Mouse (Mus musculus): ENCODE measurements around the gene Elfn2.

Elfn2 gene

DNA sequence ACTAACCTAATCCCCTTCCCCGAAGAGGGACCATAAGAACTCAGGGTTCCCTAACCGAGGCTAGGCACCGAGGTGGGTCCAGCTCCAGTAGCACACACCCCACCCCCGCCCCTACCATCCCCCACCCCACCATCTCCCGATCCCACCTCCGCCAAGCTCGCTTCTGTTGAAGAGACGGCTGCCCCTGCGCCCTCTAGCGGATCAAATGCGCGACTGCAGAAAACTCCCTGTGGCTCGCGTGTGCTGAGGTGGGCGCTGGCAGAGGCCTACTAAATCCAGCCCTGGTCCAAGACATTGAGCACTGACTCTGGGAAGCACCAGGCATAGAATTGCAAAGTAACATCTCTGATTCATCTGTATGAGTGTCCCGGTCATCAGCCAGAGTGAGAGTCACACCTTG is 1.5 kb upstream of the Elfn2 start:
- DNase-seq = peak; percentile 55

DNA sequence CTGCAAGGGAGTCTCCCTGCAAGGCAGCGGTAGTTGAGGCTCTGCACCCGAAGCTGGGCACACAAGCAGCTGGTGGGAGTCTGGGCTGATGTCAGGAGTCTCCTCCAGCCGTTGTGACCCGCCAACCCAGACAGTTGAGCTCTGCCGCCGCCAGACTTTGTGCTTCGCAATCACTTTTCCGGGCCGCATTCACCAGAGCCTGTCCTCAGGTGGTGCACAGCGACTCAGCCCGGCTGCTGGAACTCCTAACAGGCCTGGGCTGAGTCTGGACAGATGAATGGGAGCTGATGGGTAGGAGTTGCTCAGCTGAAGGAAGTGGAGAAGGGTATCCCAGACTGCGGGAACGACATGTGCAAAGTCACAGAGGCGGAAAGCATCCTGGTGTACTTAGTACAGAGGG is 845 bp upstream of the Elfn2 start:
- DNase-seq = no peak

DNA sequence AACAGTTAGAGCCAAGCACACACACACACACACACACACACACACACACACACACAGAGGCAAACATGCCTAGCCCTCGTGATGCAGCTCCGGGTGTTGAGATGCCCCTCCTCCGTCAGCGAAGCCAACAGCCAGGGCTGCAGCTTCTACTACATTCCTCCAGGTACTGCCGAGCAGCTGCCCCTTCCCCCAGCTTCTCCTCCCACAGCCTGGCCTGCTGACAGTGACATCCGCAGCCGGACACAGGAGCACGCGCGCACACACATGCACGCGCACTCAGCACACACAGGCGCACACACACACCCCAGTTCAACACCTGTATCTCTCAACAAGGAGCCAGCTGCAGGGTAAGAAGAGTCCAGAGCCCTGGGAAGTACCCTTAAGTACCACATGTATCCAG is 1.6 kb downstream of the Elfn2 start:
- DNase-seq = no peak

DNA sequence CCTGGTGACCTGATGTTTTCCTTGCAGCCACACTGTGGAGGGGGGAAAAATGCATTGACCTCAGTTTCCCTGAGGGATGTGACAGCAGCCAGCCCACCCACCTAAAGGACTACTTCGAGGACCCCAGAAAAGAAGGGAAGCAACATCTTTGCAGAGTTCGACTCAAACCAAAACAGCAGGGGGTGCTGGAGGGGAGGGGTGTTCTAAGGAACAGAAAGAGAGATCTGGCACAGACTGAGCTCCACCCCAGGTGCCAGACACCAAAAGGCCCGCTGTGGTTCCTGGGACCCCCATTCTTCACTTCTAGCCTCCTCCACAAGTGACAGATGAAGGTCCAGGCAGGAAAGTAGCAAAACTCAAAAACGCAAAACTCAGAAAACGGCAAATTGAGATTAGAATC is 2.7 kb downstream of the Elfn2 start:
- no peak for DNase-seq

DNA sequence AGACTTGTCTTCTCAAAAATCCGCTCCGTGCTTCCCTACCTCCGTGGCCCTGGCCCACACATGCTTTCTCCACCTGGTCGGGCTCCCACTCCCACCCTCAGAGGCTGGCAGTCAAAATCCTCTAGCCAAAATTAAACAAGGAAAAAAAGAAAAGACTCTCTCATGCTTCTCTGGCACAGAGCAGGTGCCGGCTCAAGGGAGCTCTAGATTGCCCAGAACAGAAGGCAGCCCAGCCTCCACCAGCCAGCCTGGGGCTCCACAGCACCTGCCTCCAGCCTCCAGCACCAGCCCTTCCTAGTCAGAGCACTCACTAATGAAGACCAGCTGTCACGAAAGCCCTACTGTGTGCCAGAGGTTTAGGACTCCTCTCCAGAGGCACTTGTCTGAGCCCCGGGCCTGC is 4.8 kb downstream of the Elfn2 start:
- no peak for DNase-seq

DNA sequence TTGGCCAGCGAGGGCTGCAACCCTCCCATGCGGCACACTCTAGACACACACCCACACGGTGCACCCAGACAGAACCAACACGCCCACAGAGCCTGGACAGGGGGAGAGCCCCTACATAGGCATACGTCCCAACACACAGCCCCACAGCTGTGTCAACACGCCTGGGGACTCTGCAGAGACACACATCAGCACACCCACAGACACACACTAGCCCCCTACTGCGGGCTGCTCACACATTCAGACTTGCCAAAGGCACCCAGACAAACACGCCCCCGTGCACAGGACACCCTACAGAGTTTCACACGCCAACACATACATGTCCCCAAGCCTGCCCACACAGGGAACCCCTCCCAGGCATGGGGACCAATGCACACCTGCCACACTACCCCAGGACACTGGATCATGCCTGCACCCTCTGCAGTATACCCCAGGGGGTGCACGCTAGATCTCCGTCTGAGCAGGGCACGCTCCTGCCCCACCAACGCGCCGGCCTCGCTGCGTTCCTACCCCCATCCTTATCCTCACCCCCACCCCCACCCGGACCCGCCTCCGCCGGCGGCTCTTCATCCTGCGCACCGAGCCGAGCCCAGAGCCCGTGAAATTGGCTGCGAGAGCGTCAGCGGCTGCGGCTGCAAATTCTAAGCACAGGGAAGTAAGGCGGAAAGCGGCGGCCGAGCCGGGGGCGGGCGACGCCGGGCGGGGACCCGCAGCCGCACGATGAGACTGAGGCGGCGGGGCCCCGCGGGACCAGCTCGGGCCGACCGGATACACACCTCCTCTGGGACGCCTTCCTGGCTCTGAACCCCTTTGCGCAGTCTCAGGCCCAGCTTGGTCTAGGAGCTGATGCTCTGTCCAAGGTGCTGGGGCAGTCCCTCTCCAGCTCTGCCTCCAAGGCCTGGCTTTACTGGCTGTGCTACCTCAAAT is 6.0 kb downstream of the Elfn2 start:
- no peak for DNase-seq

DNA sequence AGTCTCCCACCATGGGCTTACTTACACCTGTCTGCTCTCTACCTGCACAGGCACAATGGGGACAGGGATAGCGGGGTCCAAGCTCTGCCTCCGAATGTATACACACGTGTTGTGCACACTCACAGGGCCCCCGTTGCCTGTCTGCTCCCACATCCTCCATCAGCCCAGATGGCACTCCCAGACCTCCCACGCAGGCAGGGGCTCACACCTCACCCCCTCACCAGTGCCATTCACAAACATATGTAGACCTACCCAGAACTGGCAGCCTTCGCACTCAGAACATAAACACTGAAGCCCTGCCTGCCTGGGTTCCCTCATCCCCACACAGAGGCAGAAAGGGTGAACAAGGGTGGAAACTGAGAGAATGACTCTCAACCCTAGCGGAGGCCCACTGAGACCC is 6.6 kb downstream of the Elfn2 start:
- DNase-seq = no peak

DNA sequence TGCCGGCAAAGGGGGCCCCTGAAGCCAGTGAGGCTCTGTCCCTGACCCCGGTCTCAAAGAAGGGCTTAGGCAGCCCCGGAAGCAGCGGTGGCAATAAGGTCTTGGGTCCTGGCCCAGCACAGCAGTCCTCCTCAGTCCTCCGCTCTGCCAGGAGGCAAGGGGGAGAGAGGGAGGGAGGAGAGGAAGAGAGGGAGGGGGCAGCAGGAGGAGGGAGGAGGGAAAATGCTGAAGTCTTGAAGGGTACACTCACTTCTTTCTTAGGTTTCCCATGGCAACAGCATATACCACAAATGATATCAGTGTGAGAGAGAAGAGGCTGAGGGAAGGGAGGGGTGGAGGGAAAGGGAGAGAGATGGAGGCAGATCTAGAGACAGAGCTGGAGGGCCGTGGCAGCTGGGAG is 7.9 kb downstream of the Elfn2 start:
- DNase-seq = no peak

DNA sequence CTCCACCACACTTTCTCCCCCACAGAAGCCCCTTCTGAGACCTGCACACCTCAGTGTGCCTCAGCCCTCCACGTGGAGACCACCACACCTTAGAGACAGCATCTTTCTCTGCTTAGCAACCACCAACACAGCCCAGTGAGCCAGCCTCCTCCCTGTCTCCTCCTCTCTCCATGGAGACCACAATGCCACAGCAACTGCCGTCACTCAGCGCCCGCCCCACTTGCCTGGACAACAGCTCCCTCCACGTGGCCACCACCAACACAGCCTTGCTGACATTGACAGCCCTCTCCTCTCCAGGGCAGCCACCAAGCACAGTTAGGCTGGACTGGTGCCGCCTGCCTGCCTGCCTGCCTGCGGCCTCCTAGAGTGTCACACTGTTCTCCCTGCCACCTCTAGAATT is 8.8 kb downstream of the Elfn2 start:
- no peak for DNase-seq

DNA sequence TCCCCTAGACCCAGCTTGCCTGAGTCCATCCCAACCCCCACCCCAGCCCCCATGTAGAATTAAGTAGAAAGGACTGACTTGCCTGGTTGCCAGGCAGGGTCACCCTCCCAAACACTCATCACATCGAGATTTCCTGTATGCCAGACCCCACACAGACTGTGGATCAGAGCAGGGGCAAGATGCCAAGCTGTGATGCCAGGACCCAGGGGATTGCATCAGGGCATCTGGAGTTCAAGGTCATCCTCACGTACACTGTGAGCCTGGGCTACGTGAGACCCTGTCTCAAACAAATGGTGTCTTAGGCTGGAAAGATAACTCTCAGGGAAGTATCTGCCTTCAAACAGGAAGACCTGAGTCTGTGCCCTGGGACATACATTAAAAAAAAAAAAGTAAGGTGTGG is 11.9 kb downstream of the Elfn2 start:
- no peak for DNase-seq

DNA sequence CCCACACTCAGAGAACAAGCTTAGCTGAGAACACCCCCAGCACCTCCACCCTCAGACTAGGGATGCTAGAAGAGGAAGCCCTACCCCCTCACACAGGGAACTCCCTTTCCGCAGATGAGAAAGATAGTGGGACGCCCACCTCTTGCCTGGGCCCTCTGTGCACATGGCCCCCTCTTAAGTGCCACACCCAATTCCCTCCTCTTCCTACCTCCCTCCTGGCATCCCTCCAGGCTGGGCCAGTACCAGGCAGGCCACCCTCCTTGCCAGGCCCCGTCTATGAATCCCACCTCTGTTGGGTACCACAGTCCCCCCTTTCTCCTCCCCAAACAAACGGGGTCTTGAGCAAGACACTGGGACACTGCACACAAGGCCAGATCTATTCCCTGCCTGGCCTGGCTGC is 13.7 kb downstream of the Elfn2 start:
- no peak for DNase-seq

DNA sequence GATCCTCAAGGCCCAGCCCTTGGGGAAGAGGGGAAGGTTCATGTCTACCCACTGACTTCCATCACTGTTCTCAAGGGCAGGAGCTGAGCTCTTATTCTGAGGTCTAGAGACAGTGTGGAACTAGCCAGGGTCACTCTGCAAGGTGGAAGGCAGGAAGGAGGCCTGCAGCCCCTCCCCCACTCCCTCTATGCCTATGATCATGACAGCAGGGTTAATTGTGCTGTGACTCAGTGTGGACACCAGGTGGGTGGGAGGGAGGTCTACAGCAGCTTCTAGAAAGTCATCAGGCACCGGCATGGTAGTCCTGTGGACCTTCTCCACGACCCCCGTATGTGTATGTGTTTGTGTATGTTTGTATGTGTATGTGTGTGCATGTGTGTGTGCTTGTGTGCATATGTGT is 14.6 kb downstream of the Elfn2 start:
- no peak for DNase-seq

DNA sequence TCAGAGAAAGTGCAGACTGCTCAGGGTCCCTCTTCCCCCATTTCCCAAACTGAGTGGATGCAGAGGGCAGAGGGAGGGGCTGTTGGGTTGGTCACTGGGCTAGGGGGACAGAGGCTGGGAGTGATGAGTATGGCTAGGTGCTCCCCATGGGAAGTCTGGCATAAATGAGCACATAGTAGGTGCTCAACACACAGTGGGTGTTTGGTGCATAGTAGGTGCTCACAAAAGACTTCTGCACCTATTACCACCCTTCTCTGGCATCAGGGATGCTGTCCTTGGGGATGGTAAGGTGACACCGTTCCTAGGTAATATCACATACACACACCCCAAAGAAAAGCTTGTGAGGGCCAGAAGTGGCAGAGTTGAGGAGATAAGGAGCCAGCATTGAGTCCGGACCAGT is 18.2 kb downstream of the Elfn2 start:
- no peak for DNase-seq

DNA sequence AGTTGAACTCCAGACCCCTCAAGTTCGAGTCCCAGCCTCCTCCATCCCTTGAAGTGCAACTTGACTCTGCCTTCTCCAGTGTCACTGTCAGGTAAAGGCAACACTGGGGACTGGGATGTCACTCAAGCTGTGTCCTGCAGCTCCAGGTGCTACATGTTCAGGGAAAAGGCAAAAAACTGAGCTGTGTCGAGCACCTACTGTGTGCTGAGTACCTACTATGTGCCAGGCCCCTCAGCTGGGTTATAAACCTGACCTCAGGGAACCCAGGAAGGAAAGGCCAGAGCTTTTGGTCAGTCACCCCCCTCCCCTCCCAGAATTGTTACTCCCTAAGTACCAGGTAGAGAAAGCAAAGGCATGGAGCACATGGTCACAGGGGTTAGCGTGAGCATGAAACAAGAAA is 19.1 kb downstream of the Elfn2 start:
- no peak for DNase-seq

DNA sequence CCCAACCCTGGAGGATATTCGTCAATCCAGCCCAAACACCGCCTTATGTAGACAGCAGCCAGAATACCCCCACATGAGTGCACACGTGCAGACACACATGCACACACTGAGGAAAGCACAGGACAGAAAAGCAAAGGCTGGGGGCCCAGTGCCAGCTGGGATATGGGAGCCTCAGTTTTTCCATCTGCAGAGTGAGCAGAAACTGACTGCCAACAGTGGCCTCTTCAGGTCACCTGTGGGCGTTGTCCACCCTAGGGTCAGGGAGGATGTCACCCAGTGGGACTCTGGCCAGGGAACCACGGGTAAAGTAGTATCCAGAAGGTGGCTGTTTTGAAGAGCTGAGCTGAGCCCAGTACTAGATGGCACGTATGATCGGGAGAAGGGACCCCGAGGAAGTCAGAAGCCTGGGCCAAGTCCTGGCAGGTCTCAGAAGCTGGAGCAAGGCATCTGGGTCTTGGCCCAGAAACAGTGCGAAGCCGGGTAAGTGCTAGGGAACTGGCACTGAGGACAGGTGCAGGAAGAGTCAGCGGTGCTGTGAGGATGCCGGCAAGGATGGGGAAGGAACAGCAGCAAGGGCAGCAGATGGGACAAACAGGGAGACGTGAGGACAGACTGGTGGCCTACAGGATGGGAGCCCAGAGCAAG is 20.0 kb downstream of the Elfn2 start:
- DNase-seq = no peak

DNA sequence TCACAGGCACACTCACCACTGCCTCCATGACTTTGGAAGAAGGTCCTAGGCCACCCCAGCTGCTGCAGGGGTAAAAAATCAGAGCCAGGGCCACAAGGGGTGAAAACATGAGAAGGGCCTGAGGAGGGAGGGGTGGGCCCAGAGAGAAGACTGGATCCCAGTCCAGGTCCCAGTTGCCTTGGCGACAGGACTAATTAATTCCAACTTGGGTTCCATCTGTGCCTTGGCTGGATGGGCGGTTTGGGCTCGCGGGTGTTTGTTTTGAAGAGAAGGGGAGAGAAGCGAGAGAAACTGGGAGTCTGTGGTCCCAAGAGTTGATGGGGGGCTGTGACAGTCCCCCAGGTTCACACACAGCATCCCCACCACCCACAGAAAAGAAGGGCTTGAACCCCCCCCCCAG is 20.5 kb downstream of the Elfn2 start:
- no peak for DNase-seq

DNA sequence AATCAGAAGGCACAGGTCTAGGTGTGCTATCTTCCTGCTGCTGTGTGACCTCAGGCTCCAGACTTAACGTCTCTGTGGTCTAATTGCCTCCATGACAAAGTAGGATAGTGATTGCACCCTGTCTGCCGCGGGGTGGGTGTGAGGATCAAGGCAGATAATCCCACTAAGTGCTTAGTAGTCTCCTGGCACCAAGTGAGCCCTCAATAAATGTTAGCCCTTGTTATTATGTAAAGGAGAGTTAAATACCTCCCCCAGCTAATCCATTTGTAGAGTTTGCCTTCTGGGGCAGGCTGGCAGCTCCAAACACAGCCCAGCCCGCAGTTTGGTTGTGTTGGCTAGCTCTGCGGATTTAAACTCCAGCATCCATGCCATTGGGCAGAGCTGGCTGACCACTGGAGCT is 22.8 kb downstream of the Elfn2 start:
- no peak for DNase-seq

DNA sequence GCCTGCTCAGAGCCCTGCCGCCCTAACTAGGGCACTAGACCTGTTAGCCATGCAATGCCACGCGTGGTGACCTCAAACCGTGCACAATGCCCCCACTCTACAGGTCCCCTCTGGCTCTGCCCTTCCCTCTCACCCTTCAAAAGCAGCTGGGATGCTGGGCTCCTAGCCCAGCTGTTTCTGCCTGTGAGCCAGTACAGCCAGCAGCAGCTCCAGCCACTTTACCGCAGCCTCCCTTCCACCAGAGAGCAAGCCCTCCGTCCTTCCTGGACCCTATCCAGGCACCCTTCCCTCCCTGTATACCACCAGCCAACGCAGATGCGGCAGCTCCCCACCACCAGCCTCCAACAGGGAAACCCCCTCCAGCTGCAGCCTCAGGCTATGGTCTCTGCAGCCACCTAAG is 26.1 kb downstream of the Elfn2 start:
- DNase-seq = no peak

DNA sequence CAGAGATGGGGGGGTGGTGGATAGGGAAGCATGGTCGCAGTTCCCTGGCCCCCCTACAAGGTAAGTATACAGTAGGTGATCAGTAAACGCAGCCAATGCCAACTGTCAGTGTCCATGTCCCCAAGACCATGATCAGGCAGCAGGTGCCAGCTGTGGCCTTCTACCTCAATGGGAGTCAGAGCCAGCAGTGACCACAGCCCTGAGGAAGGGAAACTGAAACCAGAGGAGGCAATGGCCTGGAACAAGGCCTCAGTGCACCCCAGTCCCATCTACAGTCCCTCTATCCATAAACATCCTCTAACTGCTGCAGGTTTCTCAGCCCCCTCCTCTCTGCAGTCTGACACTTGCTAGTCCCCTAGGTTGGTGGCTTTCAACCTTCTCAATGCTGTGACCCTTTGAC is 27.9 kb downstream of the Elfn2 start:
- DNase-seq = no peak

DNA sequence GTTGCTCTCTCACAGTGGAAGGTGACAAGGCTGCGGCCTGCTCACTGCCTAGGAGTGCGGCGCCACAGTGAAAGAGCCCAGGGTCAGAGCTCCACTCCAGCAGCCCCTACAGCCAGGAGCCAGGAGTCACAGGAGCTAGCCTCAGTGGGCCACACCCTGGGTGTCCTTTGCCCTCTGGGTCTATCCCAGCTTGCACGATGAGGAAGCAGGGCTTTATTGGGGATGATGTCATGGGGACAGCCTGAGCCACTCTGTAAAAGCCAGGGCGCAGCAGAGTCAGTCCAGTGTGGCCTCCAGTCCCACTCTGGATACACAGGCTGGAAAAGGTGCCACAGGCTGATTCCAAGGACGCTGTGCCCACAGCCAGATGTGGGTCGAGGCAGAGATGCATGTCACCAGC is 31.7 kb downstream of the Elfn2 start:
- DNase-seq = no peak

DNA sequence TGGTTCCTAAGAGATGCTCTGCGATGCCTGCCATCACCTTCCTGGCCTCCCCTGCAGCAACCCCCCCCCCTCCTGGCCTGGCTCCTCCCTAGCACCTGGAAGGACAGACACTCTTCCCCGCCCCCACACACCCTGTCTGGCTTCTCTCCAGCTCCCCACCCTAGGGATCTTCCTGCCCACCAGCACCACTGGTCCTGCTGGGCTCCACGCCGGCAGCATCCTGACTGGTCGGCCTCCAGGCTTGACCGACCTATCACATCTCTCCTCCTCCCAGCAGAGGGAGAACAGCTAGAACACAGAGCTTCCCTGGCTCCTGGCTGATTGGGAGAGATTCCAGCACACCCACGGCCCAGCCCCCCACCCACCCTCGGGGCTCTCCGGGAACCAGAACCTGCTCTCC is 34.5 kb downstream of the Elfn2 start:
- peak; percentile 20 for DNase-seq

DNA sequence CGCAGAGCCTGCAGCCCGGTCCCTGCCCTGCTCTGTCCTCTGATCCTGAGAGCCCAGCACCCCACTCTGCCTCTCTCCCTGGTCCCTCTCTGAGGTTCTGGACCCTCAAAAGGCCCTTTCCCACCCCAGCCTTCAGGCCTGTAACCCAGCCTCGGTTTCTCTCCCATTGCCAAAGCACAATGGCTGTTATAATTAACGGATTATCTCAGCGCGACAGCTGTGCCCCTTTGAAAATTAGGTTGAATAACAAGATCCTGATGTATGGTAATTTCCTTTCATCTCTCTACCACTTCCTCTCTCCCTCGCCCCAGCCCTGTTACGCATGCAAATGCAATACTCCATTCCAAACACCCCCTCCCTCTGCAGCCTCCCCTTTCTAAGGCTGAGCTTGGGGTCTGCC is 35.1 kb downstream of the Elfn2 start:
- no peak for DNase-seq

DNA sequence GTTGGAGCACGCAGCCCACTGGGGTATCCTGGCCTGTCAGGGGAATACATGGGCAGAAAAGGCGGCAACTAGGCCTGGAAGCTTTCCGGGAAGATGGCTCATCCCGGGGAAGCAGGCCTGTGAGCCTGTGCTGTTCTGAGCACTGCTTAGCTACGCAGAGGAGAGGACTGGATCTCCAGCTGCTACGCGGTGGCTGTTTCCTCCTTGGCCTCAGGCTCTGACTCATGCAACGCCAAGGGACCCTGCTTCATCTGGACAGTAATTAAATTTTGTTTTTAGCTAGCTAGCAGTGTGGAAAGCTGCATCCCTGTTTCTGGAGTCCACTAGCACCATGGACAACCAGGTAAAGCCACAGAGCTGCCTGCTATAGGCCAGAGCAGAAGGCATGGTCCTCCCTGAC is 36.8 kb downstream of the Elfn2 start:
- no peak for DNase-seq

DNA sequence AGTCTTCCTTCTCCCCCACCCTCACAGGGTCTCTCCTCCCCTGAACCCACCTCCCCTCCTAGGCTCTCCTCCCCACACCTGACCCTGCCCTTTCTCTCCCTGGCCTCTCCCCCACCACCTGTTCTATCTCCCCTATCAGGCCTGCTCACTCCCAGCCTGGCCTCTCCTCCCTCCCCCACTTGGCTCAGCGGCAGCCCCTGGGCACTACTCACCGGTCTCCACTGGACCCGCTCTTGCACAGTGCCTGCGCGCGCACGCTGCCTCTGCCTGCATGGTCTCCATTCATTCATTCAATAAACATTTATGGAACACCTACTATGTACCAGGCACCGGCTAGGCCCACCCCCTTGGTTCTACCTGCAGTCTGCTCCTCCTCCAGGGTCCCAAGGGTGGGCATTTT is 37.3 kb downstream of the Elfn2 start:
- no peak for DNase-seq

DNA sequence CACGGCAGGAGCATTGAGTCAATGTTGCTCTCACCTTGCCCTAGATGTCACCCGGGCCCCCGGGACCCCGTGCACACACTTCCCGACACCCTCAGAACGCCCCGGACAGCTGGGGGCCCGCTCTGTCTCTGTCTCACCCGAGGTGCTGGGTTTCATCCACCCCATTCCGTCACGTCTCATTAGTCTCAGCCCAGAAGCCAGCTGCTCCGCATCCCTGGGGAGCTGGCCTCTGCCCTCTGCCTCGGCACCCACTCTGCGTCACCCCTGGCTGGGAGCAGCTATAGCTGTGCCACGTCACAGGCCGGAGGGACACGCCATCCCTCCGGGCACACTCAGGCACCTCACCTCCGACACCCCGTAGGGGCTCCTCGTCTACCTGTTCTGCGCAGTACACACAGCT is 38.3 kb downstream of the Elfn2 start:
- DNase-seq = no peak
